Mouse (Mus musculus): ENCODE data around the gene Tbxas1. TPM values are rescaled to one million over a fixed set of nuclear protein-coding genes. Genes with fewer than 3 reads are reported as not detected.
A peak's percentile ranks its signal among the peaks of the same experiment; 100 is the strongest.

Gene Tbxas1
- total RNA-seq (2015): 11.3 and 15.9 TPM in 2 replicates
- total RNA-seq (2017): 13.1 TPM in 2 replicates

DNA sequence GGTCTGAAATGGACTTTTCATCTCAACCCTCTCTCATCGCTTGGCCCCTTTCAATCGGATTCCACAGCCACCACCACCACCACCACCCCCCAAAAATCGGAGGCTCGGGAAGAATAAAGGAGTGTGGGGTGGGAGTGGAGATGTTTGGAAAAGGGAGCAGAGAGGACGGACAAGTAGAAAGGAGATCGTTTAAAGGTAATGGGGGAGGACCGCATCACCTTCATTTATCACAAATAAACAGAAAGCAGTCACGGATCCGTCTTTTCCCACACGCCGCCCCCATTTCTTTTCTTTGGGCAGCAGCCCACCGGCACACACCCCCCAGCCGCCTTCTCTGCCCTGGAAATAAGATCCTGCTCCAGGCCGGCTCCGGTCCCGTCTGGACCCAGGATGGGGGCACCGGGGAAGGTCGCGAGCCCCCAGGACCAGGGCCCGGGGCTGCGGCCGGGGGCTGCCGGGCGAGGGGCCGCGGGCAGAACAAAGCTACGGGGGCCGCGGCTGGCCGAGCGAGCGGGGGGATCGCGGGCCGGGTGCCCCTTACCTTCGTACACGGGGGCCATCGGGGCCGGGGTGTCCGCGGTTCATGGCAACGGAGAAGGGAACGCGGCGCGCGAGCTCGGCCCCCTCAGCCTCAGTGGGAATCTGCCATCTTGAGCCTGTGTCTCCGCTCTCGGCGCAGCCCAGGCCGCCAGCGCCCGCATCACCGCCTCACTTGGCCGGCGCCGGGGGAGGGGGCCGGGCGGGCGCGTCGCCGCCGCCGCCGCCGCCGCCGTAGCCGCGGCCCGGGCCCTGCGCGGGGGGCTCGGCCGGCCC, at the start of gene Tbxas1:
TSS of gene Tbxas1 (plus strand) at position 147 of the 813 bp plus-strand sequence.
- no peak for ATAC-seq (replicated peaks; ENCODE audit: poor library complexity)

- ATAC-seq (replicated peaks; ENCODE audit: poor library complexity): no peak
Measured at GRCm38 (mm10) chr6:38825886-38826285, 49.3 kb upstream of the Tbxas1 start.

DNA sequence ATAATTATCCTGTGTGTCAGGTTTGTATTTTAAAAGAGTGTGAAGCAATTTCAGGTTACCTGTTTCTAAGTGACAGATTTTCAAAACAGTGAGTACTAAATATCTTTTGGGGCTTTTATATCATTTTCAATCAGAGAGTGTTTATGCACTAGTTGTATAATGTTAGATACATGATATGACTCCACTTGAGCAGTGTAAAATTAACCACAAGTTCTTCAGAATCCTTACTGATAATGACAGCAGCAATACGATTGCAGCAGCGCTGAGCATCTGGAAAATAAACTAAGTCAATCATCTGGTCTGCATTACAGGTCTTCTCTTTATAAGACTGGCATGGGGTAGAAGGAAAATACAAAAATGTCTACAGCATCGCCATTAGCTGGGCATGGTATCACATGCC, 48.3 kb upstream of the Tbxas1 start:
- ATAC-seq (replicated peaks; ENCODE audit: poor library complexity): peak; percentile 20; the same call in 1 of the 2 replicates

GRCm38 (mm10) chr6:38827435-38827834, 47.8 kb upstream of the Tbxas1 start:
- no peak; the same call in 1 of the 2 replicates for ATAC-seq (replicated peaks; ENCODE audit: poor library complexity)

- 0 out of 2 replicates have a peak, but pooled peaks have one; percentile 41 for ATAC-seq (replicated peaks; ENCODE audit: poor library complexity)
Measured at GRCm38 (mm10) chr6:38828211-38828610, 47.0 kb upstream of the Tbxas1 start.

GRCm38 (mm10) chr6:38829452-38829851, 45.8 kb upstream of the Tbxas1 start:
- no peak for ATAC-seq (replicated peaks; ENCODE audit: poor library complexity)

GRCm38 (mm10) chr6:38833721-38834120, 41.5 kb upstream of the Tbxas1 start:
- no peak for ATAC-seq (replicated peaks; ENCODE audit: poor library complexity)

DNA sequence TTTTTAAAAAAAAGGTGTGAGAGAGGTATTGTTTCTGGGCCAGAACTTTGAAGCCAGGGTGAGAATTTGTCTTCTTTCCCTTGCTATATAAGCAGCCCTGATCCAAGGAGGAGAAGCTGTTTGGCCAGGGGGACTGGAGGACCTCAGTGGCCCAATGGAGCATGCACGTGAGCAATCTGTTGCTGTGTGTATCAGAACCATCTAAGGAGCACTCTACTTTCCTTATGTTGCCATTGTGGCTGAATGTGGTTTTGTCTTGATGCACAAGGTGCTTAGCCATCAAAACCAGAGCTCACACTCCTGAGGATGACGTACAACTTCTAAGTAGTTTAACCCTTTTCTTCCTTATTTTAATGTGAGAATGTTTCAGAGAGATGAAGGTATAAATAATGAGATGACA, 40.5 kb upstream of the Tbxas1 start:
- ATAC-seq (replicated peaks; ENCODE audit: poor library complexity): peak; percentile 34

- peak; percentile 94 for ATAC-seq (replicated peaks; ENCODE audit: poor library complexity)
Measured at GRCm38 (mm10) chr6:38835217-38835616, 40.0 kb upstream of the Tbxas1 start.

DNA sequence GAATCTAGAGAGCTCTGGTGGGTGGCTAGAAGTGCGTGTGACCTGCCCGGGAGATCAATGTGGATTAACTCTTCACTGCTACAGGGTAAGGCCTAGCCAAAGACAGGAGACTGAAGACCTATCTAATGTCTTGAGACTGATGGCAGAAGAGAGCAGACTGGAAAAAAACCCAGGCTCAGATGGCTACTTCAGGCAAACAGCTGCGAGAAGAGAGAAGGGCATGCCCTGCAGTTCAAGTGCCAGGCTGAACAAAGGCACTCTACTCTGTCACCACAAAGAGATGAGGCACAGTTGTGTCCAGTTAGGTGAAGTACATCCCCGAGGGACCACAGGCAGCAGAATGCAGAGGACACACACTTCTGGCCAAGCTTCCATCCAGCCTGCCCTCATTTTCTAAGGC, 37.1 kb upstream of the Tbxas1 start:
- no peak for ATAC-seq (replicated peaks; ENCODE audit: poor library complexity)

DNA sequence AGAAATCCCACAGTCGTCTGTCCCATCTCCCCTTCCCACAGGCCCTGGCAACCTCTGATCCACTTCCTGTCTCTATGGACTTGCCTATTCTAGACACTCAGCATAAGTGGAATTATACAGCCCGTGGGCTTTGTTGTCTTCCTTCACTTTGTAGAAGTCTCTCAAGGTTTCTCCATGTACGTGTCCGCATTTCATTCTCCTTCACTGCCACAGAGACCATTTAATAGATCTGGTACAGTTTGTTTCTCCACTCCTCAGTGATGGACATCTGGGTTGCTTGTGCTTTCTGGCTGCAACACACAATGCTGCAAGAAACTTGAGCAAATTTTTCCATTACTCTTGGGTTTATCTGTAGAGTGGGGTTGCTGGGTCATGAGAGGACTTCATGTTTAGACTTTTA, 35.3 kb upstream of the Tbxas1 start:
- ATAC-seq (replicated peaks; ENCODE audit: poor library complexity): no peak

GRCm38 (mm10) chr6:38840380-38840779, 34.8 kb upstream of the Tbxas1 start:
- no peak for ATAC-seq (replicated peaks; ENCODE audit: poor library complexity)

GRCm38 (mm10) chr6:38840780-38841179, 34.4 kb upstream of the Tbxas1 start:
- no peak for ATAC-seq (replicated peaks; ENCODE audit: poor library complexity)

- no peak for ATAC-seq (replicated peaks; ENCODE audit: poor library complexity)
Measured at GRCm38 (mm10) chr6:38841551-38841950, 33.7 kb upstream of the Tbxas1 start.

- ATAC-seq (replicated peaks; ENCODE audit: poor library complexity): no peak
Measured at GRCm38 (mm10) chr6:38845117-38845516, 30.1 kb upstream of the Tbxas1 start.

- no peak for ATAC-seq (replicated peaks; ENCODE audit: poor library complexity)
Measured at GRCm38 (mm10) chr6:38845876-38846275, 29.3 kb upstream of the Tbxas1 start.

DNA sequence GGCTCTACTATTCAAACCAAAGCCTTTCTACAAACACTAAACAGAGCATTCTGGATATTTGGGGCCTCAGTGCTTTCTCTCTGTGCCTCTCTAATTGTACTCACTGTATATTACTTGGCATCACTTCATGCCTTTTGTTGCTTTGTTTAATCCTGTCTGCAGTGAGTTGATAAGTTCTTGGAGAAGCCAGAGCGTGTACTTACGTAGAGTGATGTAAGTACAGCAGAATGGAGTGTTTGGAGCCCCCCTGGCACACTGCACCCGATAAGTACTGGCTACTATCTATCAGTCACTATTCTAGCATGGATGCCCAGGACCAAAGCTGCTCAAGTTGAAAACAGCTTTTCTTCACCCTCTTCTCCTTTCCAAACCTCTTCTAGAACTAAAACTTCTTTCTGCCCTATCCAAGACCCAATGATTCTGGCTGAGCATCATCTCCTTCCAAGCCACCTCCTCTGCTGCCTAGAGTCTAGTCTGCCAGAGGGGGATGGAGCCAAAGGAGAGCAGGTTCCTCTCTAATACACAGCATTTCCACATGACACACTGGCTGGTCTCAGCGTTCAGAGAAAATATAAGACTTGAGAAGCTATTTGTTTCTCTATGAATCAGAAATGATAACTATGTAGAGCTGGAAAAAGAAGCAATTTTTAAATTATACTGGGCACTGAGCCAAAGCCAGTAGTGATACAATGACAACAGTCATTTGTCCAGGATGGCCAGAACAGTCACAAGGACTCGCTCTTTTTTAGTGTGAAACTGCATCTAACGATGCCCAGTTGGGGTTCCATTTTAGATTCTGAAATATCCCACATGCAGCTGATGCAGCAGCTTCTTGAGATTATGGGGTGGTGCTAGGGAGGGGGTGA, 28.6 kb upstream of the Tbxas1 start:
- peak; percentile 77 for ATAC-seq (replicated peaks; ENCODE audit: poor library complexity)

DNA sequence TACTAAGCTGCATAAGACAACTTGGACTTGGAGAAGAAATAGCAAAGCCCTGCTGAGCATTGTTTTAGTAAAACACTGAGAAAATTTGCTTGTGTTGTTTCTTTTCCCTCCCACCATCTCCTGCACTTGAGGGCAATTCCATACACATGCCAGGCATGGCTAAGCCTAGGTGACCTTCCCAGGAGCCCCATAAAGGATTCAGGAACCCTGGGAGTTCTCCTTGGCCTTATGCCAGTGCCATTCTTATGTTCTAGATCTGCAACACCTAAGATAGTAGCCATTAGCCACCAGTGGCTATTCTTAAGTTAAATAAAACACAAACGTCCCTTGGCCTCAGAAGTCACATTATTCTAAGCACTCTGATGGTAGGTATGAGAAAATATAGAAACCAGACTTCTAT, 27.8 kb upstream of the Tbxas1 start:
- no peak for ATAC-seq (replicated peaks; ENCODE audit: poor library complexity)

- ATAC-seq (replicated peaks; ENCODE audit: poor library complexity): no peak
Measured at GRCm38 (mm10) chr6:38847958-38848910, 27.0 kb upstream of the Tbxas1 start.

- ATAC-seq (replicated peaks; ENCODE audit: poor library complexity): 0 out of 2 replicates have a peak, but pooled peaks have one; percentile 12
Measured at GRCm38 (mm10) chr6:38850715-38851259, 24.4 kb upstream of the Tbxas1 start.

Measured in megakaryocyte progenitor cell, adult 5-6 weeks (primary cell).